Mouse (Mus musculus) G1E (cell line): ENCODE results near the gene Tom1.

ENCODE experiments used
- CTCF ChIP-seq: IDR thresholded peaks from 2 replicates; pipeline ENCODE4 v1.5.1; 2012; ENCODE audit warnings: low read depth, low read length, inconsistent platforms, mixed read lengths
- GATA1 ChIP-seq: IDR thresholded peaks from 2 replicates; pipeline ENCODE4 v1.6.1; 2012; ENCODE audit warnings: borderline replicate concordance, low read length, inconsistent platforms, mixed read lengths

DNA sequence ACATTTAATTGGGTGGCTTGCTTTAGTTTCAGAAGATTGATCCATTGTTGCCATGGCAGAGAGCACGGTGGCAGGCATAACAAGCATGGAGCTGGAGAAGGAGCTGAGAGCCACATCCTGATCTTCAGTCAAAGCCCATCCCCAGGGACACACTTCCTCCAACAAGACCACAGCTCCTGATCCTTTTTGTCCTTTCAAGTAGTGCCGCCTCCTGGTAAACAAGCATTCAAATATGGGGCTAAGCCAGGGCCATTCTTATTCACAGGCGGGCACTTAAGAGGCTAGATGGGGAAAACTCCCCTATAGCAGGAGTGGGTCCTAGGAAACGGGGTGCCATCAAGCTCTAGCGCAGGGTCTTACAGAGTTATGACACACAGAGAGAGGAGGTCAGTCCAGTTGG, 46.1 kb upstream of the Tom1 start:
- TF ChIP-seq CTCF (no peak), GATA1 (no peak)
